Mouse (Mus musculus): ENCODE measurements around the gene Stfa2l1.
"Not testable (repeated sequence)": the region's sequence is repeated elsewhere in the genome, so short reads cannot be mapped to it uniquely, and the experiment has no call there.

The Stfa2l1 gene

DNA sequence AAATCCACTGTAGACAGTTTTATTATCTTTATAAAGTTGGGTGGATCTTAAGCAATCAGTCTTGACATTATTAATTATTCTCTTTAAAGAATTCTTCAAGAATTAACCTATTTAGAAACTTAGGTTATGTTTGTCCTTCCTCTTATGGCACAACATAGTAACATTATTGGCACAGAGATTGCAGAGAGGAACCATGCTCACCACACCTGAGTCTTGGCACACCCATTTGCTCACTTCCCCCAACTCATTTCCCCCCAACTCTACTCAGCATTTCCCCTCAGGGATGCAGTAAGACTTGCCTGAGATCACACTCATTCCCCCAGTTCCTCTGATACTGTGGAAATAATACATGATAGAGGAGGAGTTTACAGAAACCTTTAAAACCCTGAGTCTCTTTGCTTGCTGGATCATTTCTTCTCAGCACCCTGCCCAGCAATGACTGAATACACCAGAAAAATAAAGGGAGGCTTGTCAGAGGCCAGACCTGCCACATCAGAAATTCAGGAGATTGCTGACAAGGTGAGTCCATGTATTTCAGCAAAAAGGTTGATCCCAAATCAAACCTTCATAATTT, at the start of gene Stfa2l1:
Stfa2l1 (plus strand) TSS at position 410 of the 574 bp plus-strand sequence.
- DNase-seq (ENCODE audit: low read depth, low spot score) = no peak

DNA sequence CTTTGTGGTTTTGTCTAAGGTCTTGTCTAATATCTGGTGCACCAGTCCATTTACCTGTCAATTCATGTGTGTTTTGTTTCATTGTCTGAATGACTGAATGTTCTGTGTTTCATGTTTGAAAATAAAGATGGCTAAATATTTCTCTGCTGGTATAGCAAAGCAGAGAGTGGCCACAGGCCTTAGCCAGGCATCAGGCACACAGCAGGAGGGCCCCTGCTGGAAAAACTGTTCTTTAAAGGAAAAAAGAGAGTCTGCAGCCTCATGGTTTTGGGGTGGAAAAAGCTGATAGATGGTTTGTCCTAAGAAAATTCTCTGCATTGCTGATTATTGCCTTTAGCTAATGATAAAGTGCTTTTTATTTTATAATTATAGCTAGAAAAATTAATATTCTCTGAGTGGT, 45.1 kb upstream of the Stfa2l1 start:
- DNase-seq (ENCODE audit: low read depth, low spot score) = not testable (repeated sequence)

DNA sequence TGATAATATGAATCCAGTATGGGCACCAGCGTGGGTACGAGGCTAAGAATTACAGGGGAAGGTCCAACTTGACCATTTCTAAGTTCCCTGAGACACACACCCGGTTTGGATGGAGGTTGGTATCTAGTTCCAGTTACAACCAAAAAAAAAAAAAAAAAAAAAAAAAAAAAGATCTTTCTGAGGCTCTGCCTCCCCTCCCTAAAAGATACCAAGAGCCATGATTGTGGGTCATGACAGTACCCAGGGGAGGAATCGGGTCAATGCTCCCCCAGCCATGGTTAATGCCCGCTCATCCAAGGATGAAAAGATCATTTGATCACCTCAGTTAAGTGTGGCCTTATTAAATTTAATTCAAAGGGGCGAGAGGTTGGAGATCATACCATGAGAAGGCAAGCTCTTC, 40.9 kb upstream of the Stfa2l1 start:
- DNase-seq (ENCODE audit: low read depth, low spot score) = not testable (repeated sequence)

DNA sequence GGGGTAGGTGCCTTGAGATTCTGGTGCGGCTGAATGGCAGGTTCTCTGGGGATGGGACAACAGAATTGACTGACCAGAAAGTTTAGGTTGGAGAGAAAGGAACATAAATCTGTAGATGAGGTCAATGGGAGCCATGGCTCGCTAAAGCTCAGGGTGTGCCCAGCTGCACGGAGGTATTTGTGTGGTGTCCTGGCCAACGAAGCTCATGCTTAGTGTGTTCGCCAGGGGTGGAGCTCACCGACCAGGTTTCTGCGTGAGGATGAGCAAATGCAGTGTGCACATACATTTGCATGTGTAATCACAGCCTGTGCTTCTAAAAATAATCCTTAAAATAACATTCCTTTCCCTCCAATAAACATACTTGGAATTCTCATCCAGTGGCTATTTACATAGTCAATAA, 28.5 kb upstream of the Stfa2l1 start:
- DNase-seq (ENCODE audit: low read depth, low spot score) = no peak

DNA sequence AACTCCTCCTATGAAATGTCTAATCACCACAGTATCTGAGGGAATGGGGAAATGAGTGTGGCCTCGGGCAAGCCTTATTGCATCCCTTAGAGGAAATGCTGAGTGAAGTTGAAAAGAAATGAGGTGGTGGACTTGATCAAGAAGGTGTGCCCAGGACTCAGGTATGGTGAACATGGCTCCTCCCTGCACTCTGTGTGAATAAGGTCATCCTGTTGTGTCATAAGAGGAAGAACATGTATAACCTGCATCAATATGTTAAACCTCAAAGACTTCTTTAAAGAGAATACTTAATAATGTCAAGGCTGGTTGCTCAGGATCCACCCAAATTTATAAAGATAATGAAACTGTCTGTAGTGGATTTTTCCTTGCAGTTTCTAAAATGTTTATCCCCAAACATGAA, 25.5 kb upstream of the Stfa2l1 start, which contains the start of gene Csta1:
Csta1 (minus strand) TSS at position 101 of the 400 bp plus-strand sequence.
- no peak for DNase-seq (ENCODE audit: low read depth, low spot score)

DNA sequence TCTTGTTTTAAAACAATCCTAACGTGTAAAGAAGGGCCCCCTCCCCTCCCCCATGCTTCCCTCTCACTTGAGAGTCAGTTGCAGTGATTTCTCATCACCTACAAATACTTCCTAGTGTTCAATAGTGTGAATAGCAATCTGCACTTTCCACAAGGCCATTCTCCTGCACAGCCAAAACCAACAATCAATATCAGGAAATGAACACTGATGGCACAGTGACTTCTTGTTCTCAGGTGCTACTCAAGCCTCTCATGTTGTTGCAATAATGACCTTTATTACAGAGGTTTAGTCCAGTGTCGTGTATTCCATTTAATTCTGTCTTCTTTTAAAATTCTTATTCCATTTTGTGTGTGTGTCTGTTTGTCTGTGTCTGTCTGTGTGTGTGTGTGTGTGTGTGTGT, 18.4 kb upstream of the Stfa2l1 start:
- no peak for DNase-seq (ENCODE audit: low read depth, low spot score)

DNA sequence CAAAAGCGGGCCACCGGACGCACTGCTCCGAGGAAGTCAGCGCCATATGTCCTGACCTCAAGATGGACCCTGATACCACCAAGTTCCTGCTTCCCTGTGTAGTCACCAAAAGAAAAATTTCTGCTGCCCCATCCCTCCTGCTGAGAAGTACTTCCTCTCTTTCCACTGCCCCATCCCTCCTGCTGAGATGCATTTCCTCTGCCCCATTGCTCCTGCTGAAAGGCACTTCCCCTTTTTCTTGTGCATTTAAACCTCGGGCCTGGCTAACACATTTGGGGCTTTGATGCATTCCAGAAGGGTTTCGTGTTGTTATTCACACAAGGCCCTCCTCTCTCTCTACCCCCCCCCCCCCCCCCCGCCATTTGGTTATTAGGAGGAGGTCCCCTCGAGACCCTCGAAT, 11.2 kb downstream of the Stfa2l1 start:
- DNase-seq (ENCODE audit: low read depth, low spot score) = not testable (repeated sequence)

DNA sequence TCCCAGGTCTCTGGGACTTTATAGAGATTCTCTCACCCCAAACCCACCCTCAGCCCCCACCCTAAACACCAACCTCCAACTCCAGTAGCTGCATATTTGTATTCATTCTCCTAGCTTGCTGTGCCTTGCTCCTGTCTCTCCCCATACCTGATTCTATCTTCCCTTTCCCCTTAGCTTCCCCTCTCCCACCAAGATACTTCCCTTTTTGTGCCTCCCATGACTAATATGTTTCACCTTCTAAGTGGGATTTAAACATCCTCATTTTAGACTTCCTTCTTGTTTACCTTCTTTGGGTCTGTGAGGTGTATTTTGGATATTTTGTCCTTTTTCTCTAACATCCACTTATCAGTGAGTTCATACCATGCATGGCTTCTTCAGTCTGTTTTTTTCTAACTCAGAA, 19.5 kb downstream of the Stfa2l1 start:
- no peak for DNase-seq (ENCODE audit: low read depth, low spot score)

DNA sequence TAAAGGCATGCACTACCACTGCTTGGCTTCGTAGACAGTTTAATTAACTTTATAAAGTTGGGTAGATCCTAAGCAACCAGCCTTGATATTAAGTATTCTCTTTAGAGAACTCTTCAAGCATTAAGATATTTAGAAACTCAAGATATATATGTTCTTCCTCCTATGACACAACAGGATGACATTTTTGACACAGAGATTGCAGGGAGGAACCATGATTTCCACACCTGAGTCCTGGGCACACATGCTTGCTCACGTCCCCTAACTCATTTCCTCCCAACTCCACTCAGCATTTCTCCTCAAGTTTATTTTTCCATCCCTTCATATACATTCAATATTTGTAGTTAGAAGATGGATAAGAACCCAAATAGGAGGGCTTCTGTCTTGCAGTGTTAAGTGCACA, 23.3 kb downstream of the Stfa2l1 start:
- DNase-seq (ENCODE audit: low read depth, low spot score) = no peak

DNA sequence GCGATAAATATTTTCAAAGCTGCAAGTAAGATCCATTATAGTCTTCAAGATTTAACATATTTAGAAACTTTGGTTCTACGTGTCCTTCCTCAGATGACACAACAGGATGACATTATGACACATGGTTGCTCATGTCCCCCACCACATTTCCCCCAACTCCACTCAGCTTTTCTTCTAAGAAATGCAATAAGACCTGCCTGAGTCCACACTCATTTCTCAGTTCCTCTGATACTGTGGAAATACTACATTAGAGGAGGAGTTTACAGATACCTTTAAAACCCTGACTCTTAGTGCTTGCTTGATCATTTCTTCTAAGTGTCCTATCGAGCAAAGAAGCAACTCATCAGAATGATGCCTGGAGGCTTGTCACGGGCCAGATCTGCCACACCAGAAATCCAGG, 27.3 kb downstream of the Stfa2l1 start, which contains the start of gene Gm5483:
Gm5483 (plus strand) TSS at position 301 of the 400 bp plus-strand sequence.
- not testable (repeated sequence) for DNase-seq (ENCODE audit: low read depth, low spot score)

DNA sequence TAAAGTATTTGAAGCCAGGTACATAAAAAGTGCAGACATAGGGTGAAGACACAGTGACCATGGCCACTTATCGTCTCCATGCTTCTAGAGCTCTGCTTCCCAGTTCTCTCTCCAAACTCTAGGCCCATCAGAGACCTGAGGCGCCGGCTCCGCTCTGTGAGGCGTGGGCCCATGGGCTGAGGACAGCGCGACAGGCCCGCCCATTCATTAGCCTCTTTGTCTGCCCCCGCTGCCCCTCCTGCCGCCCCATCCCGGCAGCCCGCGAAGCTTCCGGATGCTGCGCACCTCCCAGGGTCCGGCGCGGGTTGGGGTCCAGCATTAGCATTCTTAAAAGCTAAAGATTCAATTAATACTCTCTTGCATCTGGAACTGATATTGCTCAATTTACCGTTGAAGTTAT, 42.6 kb downstream of the Stfa2l1 start:
- DNase-seq (ENCODE audit: low read depth, low spot score) = no peak

DNA sequence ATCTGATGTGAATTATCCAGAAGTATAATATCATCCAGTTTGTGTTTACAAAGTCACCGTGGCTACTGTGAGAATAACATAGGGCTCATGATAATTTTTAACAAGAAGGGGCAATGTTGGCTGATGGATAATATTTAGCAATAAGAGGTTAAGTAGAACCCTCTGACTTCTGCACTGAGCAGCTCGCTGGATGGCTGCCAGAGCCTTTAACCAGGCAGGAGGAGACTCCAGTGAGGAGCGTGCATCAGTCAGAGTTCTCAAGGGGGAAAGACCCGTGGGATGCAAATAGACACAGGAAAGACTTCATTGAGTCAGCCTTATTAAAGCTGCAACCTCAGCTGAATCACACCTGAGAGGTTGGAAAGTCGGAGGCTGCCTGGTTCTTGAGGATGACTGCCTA, 47.2 kb downstream of the Stfa2l1 start:
- DNase-seq (ENCODE audit: low read depth, low spot score) = no peak

DNA sequence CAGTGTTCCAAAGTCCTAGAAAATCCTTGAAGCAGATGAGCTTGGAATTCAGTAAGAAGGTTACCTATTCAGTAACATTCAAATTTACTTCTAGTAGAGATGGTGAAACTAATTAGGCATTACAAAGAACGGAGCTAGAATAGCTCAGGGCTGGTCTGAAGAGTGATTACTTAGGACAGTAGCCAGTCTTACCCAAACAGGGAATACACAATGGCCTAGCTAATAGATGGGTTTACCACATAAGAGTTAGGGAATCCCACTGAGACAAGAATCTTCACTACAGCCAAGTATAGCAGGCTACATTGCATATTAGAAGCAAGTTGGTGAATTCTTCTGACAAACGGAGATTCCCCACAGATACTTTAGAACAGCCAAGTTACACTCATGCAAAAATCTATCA, 49.1 kb downstream of the Stfa2l1 start:
- DNase-seq (ENCODE audit: low read depth, low spot score) = not testable (repeated sequence)

DNA sequence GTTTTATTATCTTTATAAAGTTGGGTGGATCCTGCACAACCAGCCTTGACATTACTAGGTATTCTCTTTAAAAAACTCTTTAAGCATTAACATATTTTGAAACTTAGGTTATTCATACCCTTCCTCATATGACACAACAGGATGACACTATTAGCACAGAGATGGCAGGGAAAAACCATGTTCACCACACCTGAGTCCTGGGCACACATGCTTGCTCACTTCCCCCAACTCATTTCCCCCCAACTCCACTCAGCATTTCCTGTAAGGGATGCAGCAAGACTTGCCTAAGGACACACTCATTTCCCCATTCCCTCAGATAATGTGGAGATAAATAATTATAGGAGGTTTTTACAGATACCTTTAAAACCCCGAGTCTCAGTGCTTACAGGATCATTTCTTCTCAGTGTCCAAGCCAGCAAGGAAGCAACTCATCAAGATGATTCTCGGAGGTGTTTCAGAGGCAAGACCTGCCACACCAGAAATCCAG, 53.4 kb downstream of the Stfa2l1 start, which contains the start of gene Gm5416:
Gm5416 (plus strand) TSS at position 437 of the 487 bp plus-strand sequence.
- DNase-seq (ENCODE audit: low read depth, low spot score) = no peak

All from telencephalon, adult 2 months (tissue).